Mouse (Mus musculus) hindbrain, embryonic 14.5 days (tissue): ENCODE measurements at regions not wholly inside any gene's neighbourhood (a gene's known extent, or its start where the extent isn't known, plus 50 kb on each side); places are given as distances from the start of the nearest gene placed in this dataset.

ENCODE experiments used
- ATAC-seq: fragments of 200-750 bp; cut with Nextera tagmentation; 2 replicates; pipeline ENCODE4 v1.8.0; 2017; ENCODE audit warnings: moderate number of reproducible peaks, mild to moderate bottlenecking, moderate TSS enrichment, moderate library complexity; ENCODE audit not compliant: low FRiP score
- DNase-seq: peaks from one replicate; pipeline ENCODE4 v3.0.0-alpha.2; 2015; ENCODE audit warnings: low spot score
- H3K27ac ChIP-seq: fragments of 300-500 bp; sonication (generic); 2 replicates; pipeline ENCODE4 v1.5.1; 2014; ENCODE audit warnings: mild to moderate bottlenecking, moderate library complexity
- H3K27me3 ChIP-seq: fragments of 300-500 bp; sonication (generic); 2 replicates; pipeline ENCODE4 v1.6.1; 2014; ENCODE audit warnings: mild to moderate bottlenecking, low read length, mixed read lengths; ENCODE audit not compliant: control insufficient read depth, insufficient read depth
- H3K36me3 ChIP-seq: fragments of 300-500 bp; sonication (generic); replicated peaks from 2 replicates; pipeline ENCODE4 v1.6.1; 2014; ENCODE audit not compliant: control insufficient read depth, insufficient read depth
- H3K4me1 ChIP-seq: fragments of 300-500 bp; sonication (generic); replicated peaks from 2 replicates; pipeline ENCODE4 v1.6.1; 2014; ENCODE audit warnings: antibody characterized with exemption, low read length, mixed read lengths; ENCODE audit not compliant: control insufficient read depth, insufficient read depth
- H3K4me2 ChIP-seq: fragments of 300-500 bp; sonication (generic); replicated peaks from 2 replicates; pipeline ENCODE4 v1.6.1; 2014; ENCODE audit warnings: mild to moderate bottlenecking, moderate library complexity
- H3K4me3 ChIP-seq: fragments of 300-500 bp; sonication (generic); replicated peaks from 2 replicates; pipeline ENCODE4 v1.5.1; 2014; ENCODE audit warnings: mild to moderate bottlenecking, low read length
- H3K9ac ChIP-seq: fragments of 300-500 bp; sonication (generic); 2 replicates; pipeline ENCODE4 v1.6.1; 2014
- H3K9me3 ChIP-seq: fragments of 300-500 bp; sonication (generic); 2 replicates; pipeline ENCODE4 v1.6.1; 2016; ENCODE audit warnings: low read length; ENCODE audit not compliant: control insufficient read depth
- WGBS: fragments of 180-500 bp; shearing (Covaris S2); extraction: QIAGEN DNeasy Blood & Tissue Kit; methylation state at CpG from one replicate; pipeline ENCODE4 v1.1.7; 2014; 5-methylcytosine and 5-hydroxymethylcytosine counted together

- H3K4me1 ChIP-seq: no peaks in the 10 kb centered on the region
- H3K9ac ChIP-seq: no peak overlapping the region
- H3K27me3 ChIP-seq: no peaks in the 10 kb centered on the region
- DNase-seq (no peak), ATAC-seq (no peak)
- H3K27ac ChIP-seq: no peak overlapping the region
- no peak overlapping the region for H3K4me2 ChIP-seq
- no peaks in the 10 kb centered on the region for H3K36me3 ChIP-seq
- WGBS: 72% methylated on average over 7 of the region's 7 CpGs
- H3K9me3 ChIP-seq: no peaks in the 10 kb centered on the region
- H3K4me3 ChIP-seq: no peak overlapping the region
Observed at GRCm38 (mm10) chr3:47095288-47095687, 647.3 kb upstream of the Pabpc4l start.

DNA sequence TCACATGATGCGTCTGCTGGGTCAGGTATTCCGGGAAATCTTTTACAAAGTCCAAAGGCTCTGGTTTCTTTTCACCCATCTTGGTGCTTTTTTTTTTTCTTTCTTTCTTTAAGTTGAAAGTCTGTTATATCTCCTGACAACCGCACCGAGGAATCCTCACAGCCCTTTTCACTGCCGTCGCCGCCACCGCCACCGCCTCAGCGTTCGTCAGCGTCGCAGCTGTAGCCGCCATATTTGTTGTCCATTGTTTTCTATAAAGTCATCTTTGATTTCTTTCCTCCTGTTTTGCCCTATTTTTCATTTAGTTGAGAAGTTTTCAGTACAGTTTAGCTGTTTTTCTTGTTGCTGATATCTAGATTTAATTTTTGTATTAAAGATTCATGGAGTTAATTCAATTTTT, 603.5 kb upstream of the Pabpc4l start:
- H3K4me2 ChIP-seq: no peak overlapping the region
- ATAC-seq (no peak), DNase-seq (no peak)
- H3K27ac ChIP-seq: no peak overlapping the region
- H3K9ac ChIP-seq: no peak overlapping the region
- no peak overlapping the region for H3K4me3 ChIP-seq
- H3K36me3 ChIP-seq: no peaks in the 10 kb centered on the region
- no peaks in the 10 kb centered on the region for H3K4me1 ChIP-seq
- no peaks in the 10 kb centered on the region for H3K9me3 ChIP-seq
- no peaks in the 10 kb centered on the region for H3K27me3 ChIP-seq
- WGBS: 99% methylated on average over 14 of the region's 14 CpGs

- H3K36me3 ChIP-seq: no peaks in the 10 kb centered on the region
- no peak overlapping the region for H3K4me2 ChIP-seq
- no peak overlapping the region for H3K9ac ChIP-seq
- no peak for DNase-seq
- H3K4me3 ChIP-seq: no peak overlapping the region
- 0 out of 2 replicates have a peak, but pooled peaks have one; percentile 40 for ATAC-seq
- no peaks in the 10 kb centered on the region for H3K4me1 ChIP-seq
- WGBS: 60% methylated on average over 6 of the region's 6 CpGs
- H3K27me3 ChIP-seq: no peaks in the 10 kb centered on the region
- H3K27ac ChIP-seq: no peak overlapping the region
- no peaks in the 10 kb centered on the region for H3K9me3 ChIP-seq
Observed at GRCm38 (mm10) chr3:47025738-47026137, 577.7 kb upstream of the Pabpc4l start.

DNA sequence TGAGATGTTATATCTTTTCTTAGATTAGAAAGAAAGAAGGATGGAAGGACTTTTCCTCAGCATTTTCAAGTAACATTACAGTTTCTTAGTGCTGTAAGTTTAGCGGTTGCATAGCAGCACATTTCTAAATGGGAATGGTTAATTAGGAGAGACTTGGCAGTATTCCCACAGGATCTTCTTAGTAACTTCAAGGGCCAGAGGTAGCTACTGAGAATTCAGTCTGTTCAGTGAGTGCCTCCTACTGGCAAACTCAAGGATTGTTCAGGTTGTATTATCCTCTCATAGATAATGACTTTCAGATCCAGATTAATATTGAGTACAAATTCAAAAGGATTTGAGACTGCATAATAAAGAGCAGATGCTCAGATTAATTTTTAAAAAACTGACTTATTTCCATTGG, 571.3 kb upstream of the Pabpc4l start:
- no peak overlapping the region for H3K27ac ChIP-seq
- 0 out of 2 replicates have a peak, but pooled peaks cover 3% of the 10 kb centered on the region for H3K9me3 ChIP-seq
- H3K27me3 ChIP-seq: no peaks in the 10 kb centered on the region
- 46% methylated on average over 1 of the region's 1 CpGs for WGBS
- no peak for DNase-seq
- H3K9ac ChIP-seq: no peak overlapping the region
- ATAC-seq: no peak
- H3K4me3 ChIP-seq: no peak overlapping the region
- no peaks in the 10 kb centered on the region for H3K36me3 ChIP-seq
- H3K4me2 ChIP-seq: no peak overlapping the region
- no peaks in the 10 kb centered on the region for H3K4me1 ChIP-seq

- ATAC-seq (no peak), DNase-seq (no peak)
- Histone ChIP-seq H3K27me3 (no peaks in the 10 kb centered on the region), H3K36me3 (no peaks in the 10 kb centered on the region), H3K9ac (no peak overlapping the region), H3K4me2 (no peak overlapping the region), H3K27ac (no peak overlapping the region), H3K9me3 (0 out of 2 replicates have a peak, but pooled peaks cover 3% of the 10 kb centered on the region), H3K4me3 (no peak overlapping the region), H3K4me1 (no peaks in the 10 kb centered on the region)
- WGBS: 94% methylated on average over 7 of the region's 7 CpGs
Observed at GRCm38 (mm10) chr3:47018565-47018964, 570.5 kb upstream of the Pabpc4l start.

GRCm38 (mm10) chr3:47010459-47010858, 562.4 kb upstream of the Pabpc4l start:
- WGBS: 57% methylated on average over 1 of the region's 1 CpGs
- H3K27me3 ChIP-seq: no peaks in the 10 kb centered on the region
- no peak overlapping the region for H3K27ac ChIP-seq

GRCm38 (mm10) chr3:46998916-46999315, 550.9 kb upstream of the Pabpc4l start:
- no peak for ATAC-seq
- DNase-seq: no peak
- no peaks in the 10 kb centered on the region for H3K4me1 ChIP-seq

More at GRCm38 (mm10) chr3:47010459-47010858, 562.4 kb upstream of the Pabpc4l start:
- Histone ChIP-seq H3K9ac (no peak overlapping the region), H3K36me3 (no peaks in the 10 kb centered on the region), H3K4me2 (no peak overlapping the region), H3K9me3 (no peaks in the 10 kb centered on the region), H3K4me3 (no peak overlapping the region), H3K4me1 (peaks cover 7% of the 10 kb centered on the region; the same call in 1 of the 2 replicates)
- DNase-seq (no peak), ATAC-seq (no peak)

GRCm38 (mm10) chr3:46970744-46971143, 522.7 kb upstream of the Pabpc4l start:
- H3K9me3 ChIP-seq: no peaks in the 10 kb centered on the region
- no peaks in the 10 kb centered on the region for H3K4me1 ChIP-seq
- no peak for DNase-seq
- H3K27ac ChIP-seq: no peak overlapping the region
- no peak for ATAC-seq
- no peak overlapping the region for H3K9ac ChIP-seq
- no peak overlapping the region for H3K4me3 ChIP-seq
- H3K36me3 ChIP-seq: no peaks in the 10 kb centered on the region
- no peak overlapping the region for H3K4me2 ChIP-seq
- WGBS: 89% methylated on average over 4 of the region's 4 CpGs
- H3K27me3 ChIP-seq: no peaks in the 10 kb centered on the region

More at GRCm38 (mm10) chr3:46998916-46999315, 550.9 kb upstream of the Pabpc4l start:
- H3K9me3 ChIP-seq: no peaks in the 10 kb centered on the region
- no peaks in the 10 kb centered on the region for H3K36me3 ChIP-seq
- no peaks in the 10 kb centered on the region for H3K27me3 ChIP-seq
- H3K4me3 ChIP-seq: no peak overlapping the region
- H3K9ac ChIP-seq: no peak overlapping the region
- H3K27ac ChIP-seq: no peak overlapping the region
- H3K4me2 ChIP-seq: no peak overlapping the region

DNA sequence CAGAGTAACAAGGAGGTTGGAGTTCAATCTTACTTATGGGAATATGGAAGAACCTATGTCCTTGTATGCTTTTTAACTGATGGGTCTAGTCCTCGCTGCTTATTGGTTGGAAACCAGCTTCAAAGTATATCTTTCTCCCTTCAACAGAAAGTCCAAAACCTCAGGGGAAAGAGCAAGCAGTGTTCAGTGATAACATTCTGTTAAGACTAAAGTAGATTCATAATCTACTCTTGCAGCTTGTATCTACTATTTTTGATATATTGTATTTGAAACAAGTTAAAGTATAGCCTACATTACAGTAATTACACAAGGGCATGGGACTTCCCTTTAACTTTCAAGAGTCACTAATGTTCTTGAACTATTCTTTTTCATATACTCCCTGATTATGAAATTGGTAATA, 522.0 kb upstream of the Pabpc4l start:
- no peak overlapping the region for H3K4me2 ChIP-seq
- no peak for DNase-seq
- ATAC-seq: no peak
- WGBS: 91% methylated on average over 1 of the region's 1 CpGs
- H3K9ac ChIP-seq: no peak overlapping the region
- H3K36me3 ChIP-seq: no peaks in the 10 kb centered on the region
- no peaks in the 10 kb centered on the region for H3K4me1 ChIP-seq
- H3K27me3 ChIP-seq: no peaks in the 10 kb centered on the region
- H3K9me3 ChIP-seq: no peaks in the 10 kb centered on the region
- no peak overlapping the region for H3K4me3 ChIP-seq
- H3K27ac ChIP-seq: no peak overlapping the region

DNA sequence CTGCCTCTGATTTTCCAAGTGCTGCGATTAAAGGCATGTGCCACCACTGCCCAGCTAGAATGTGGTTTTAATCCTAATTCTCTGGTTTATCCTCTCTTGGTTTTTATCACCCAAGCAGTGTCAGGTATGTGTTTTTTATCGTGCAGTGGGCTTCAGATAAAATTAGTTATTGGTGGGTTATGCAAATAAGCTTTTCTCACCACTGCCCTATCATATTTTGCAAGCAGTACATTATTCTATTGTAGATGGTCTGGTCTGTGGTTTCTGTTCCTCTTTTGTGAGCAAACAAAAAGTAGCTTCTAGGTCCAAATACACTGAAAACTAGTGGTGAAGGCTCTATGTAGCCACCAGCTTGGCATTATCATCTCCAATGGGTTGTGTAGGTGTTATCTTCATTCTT, 503.4 kb upstream of the Pabpc4l start:
- no peak overlapping the region for H3K9ac ChIP-seq
- no peak overlapping the region for H3K27ac ChIP-seq
- H3K27me3 ChIP-seq: no peaks in the 10 kb centered on the region
- ATAC-seq: no peak
- H3K9me3 ChIP-seq: no peaks in the 10 kb centered on the region
- no peaks in the 10 kb centered on the region for H3K36me3 ChIP-seq
- no peak overlapping the region for H3K4me2 ChIP-seq
- H3K4me3 ChIP-seq: no peak overlapping the region
- no peak for DNase-seq
- H3K4me1 ChIP-seq: no peaks in the 10 kb centered on the region
- WGBS: 85% methylated on average over 2 of the region's 2 CpGs
